Mouse (Mus musculus) intestine, embryonic 15.5 days (tissue): ENCODE results near the gene Foxi1. TPM values are rescaled to one million over a fixed set of nuclear protein-coding genes. Genes with fewer than 3 reads are reported as not detected.
"Not testable (repeated sequence)": the region's sequence is repeated elsewhere in the genome, so short reads cannot be mapped to it uniquely, and the experiment has no call there.

ENCODE experiments used
- ATAC-seq: fragments of 200-750 bp; cut with Nextera tagmentation; 2 replicates; pipeline ENCODE4 v1.8.0; 2017; ENCODE audit warnings: moderate TSS enrichment, moderate library complexity
- H3K27ac ChIP-seq: fragments of 300-500 bp; sonication (generic); 2 replicates; pipeline ENCODE4 v1.5.1; 2015; ENCODE audit warnings: mild to moderate bottlenecking, inconsistent platforms
- H3K27me3 ChIP-seq: fragments of 300-500 bp; sonication (generic); replicated peaks from 2 replicates; pipeline ENCODE4 v1.6.1; 2015; ENCODE audit warnings: inconsistent platforms
- H3K36me3 ChIP-seq: fragments of 300-500 bp; sonication (generic); 2 replicates; pipeline ENCODE4 v1.6.1; 2015; ENCODE audit warnings: inconsistent platforms
- H3K4me1 ChIP-seq: fragments of 300-500 bp; sonication (generic); replicated peaks from 2 replicates; pipeline ENCODE4 v1.6.1; 2015; ENCODE audit warnings: inconsistent platforms
- H3K4me2 ChIP-seq: fragments of 300-500 bp; sonication (generic); replicated peaks from 2 replicates; pipeline ENCODE4 v1.6.1; 2015; ENCODE audit warnings: mild to moderate bottlenecking, inconsistent platforms
- H3K4me3 ChIP-seq: fragments of 300-500 bp; sonication (generic); replicated peaks from 2 replicates; pipeline ENCODE4 v1.5.1; 2015; ENCODE audit warnings: inconsistent platforms
- H3K9ac ChIP-seq: fragments of 300-500 bp; sonication (generic); 2 replicates; pipeline ENCODE4 v1.6.1; 2015; ENCODE audit warnings: inconsistent platforms
- H3K9me3 ChIP-seq: fragments of 300-500 bp; sonication (generic); 2 replicates; pipeline ENCODE4 v1.6.1; 2016; ENCODE audit warnings: inconsistent platforms
- WGBS: fragments of 180-500 bp; shearing (Covaris S2); methylation state at CpG from one replicate; pipeline ENCODE4 v1.1.7; 2015; 5-methylcytosine and 5-hydroxymethylcytosine counted together
- polyA plus RNA-seq: library from polyadenylated mRNA; unstranded; fragments of >200 nt; fragmentation: Nextera tagmentation; extraction: Ambion mirVana; gene quantifications from 2 replicates; pipeline ENCODE4 v1.2.1, GENCODE M21; 2015

Gene Foxi1
- polyA plus RNA-seq = not detected in 2 replicates

DNA sequence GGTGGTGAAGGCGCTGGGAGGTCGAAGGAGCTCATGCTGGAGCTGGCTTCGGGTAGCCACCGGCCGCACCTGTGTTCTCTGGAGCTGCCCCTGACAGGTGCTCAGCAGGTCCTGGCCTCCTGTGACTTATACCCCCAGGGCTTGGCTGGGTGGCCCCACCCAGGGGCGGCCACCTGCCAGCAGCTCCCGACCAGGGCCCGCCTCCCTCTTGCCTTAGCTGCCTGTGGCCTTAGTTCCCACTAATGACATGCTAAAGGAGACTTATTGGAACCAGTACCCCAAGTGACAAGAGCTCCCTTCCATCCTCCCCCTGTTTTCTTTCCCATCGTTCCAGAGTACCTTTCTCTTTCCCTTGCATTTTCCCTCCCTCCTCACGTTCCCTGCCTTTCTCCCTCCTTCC, at the start of gene Foxi1:
TSS of gene Foxi1 (minus strand) at position 101 of the 400 bp plus-strand sequence.
- H3K4me3 ChIP-seq = no peak within 1 kb of the TSS
- H3K27ac ChIP-seq = no peak within 1 kb of the TSS
- H3K9me3 ChIP-seq = no peaks in the 10 kb centered on the region
- WGBS = 71% methylated on average over 9 of the region's 10 CpGs
- no peak within 1 kb of the TSS for H3K4me2 ChIP-seq
- no peak for ATAC-seq
- no peak within 1 kb of the TSS for H3K9ac ChIP-seq
- no peaks in the 10 kb centered on the region for H3K27me3 ChIP-seq
- H3K4me1 ChIP-seq = no peaks in the 10 kb centered on the region
- no peaks in the 10 kb centered on the region for H3K36me3 ChIP-seq

- Histone ChIP-seq H3K4me3 (no peak overlapping the region), H3K4me1 (no peaks in the 10 kb centered on the region), H3K27me3 (no peaks in the 10 kb centered on the region), H3K27ac (no peak overlapping the region), H3K4me2 (no peak overlapping the region), H3K36me3 (no peaks in the 10 kb centered on the region), H3K9me3 (no peaks in the 10 kb centered on the region), H3K9ac (no peak overlapping the region)
- 31% methylated on average over 6 of the region's 6 CpGs for WGBS
- no peak for ATAC-seq
These were observed 35.1 kb upstream of the Foxi1 start for GRCm38 (mm10) chr11:34242979-34243378.

- H3K27me3 ChIP-seq = no peaks in the 10 kb centered on the region
- no peak for ATAC-seq
- WGBS = 98% methylated on average over 1 of the region's 1 CpGs
These were observed 32.4 kb upstream of the Foxi1 start for GRCm38 (mm10) chr11:34240252-34240651.

GRCm38 (mm10) chr11:34239691-34240090, 31.8 kb upstream of the Foxi1 start:
- H3K9ac ChIP-seq = no peak overlapping the region
- H3K4me1 ChIP-seq = no peaks in the 10 kb centered on the region
- WGBS = 92% methylated on average over 2 of the region's 2 CpGs
- H3K27me3 ChIP-seq = no peaks in the 10 kb centered on the region
- H3K36me3 ChIP-seq = no peaks in the 10 kb centered on the region
- no peak overlapping the region for H3K4me2 ChIP-seq
- no peak overlapping the region for H3K27ac ChIP-seq
- H3K9me3 ChIP-seq = no peaks in the 10 kb centered on the region
- ATAC-seq = no peak
- no peak overlapping the region for H3K4me3 ChIP-seq

More at GRCm38 (mm10) chr11:34240252-34240651, 32.4 kb upstream of the Foxi1 start:
- no peaks in the 10 kb centered on the region for H3K9me3 ChIP-seq
- no peak overlapping the region for H3K4me3 ChIP-seq
- H3K4me2 ChIP-seq = no peak overlapping the region
- H3K4me1 ChIP-seq = no peaks in the 10 kb centered on the region
- H3K36me3 ChIP-seq = no peaks in the 10 kb centered on the region
- H3K27ac ChIP-seq = no peak overlapping the region
- no peak overlapping the region for H3K9ac ChIP-seq

- H3K4me2 ChIP-seq = no peak overlapping the region
These were observed 29.0 kb upstream of the Foxi1 start for GRCm38 (mm10) chr11:34236885-34237284.

DNA sequence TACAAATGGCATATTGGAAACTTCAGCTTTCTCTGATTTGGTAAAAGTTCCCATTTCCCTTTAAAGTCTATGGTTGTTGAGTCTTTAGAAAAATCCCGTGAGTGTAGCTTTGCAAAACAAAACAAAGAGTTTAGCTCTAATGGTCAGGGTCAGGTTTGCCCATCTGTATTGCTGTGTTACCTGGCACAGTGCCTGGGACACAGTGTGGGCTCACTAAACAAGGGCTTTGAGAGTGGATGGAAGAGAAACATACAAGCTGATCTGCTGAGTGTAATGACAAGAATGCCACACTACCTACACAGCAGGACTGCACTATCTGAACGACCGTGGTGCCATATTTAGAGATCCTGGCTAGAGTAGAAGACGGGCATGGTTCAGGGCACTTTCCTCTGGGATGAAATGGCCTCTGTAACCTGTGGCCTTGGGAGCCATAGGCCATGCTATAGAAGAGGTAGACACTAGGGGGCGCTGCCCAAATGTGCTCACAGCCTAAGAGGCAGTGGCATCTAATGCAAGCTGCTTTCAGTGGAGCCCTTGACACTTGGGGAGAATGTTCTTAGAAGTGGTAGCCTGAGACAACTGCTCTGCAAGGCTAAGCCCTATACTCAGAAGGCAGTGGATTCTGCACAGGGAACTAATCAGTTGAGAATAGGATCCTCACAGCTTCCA, 28.3 kb upstream of the Foxi1 start:
- 53% methylated on average over 5 of the region's 5 CpGs for WGBS
- no peak overlapping the region for H3K4me2 ChIP-seq
- no peaks in the 10 kb centered on the region for H3K36me3 ChIP-seq
- no peaks in the 10 kb centered on the region for H3K9me3 ChIP-seq
- no peak overlapping the region for H3K27ac ChIP-seq
- H3K27me3 ChIP-seq = no peaks in the 10 kb centered on the region
- no peak for ATAC-seq
- H3K4me3 ChIP-seq = no peak overlapping the region
- H3K4me1 ChIP-seq = no peaks in the 10 kb centered on the region
- no peak overlapping the region for H3K9ac ChIP-seq

More at GRCm38 (mm10) chr11:34236885-34237284, 29.0 kb upstream of the Foxi1 start:
- Histone ChIP-seq H3K27me3 (no peaks in the 10 kb centered on the region), H3K36me3 (no peaks in the 10 kb centered on the region), H3K27ac (no peak overlapping the region), H3K4me3 (no peak overlapping the region), H3K4me1 (no peaks in the 10 kb centered on the region), H3K9ac (no peak overlapping the region), H3K9me3 (no peaks in the 10 kb centered on the region)
- no peak for ATAC-seq
- WGBS = 80% methylated on average over 6 of the region's 6 CpGs

GRCm38 (mm10) chr11:34228758-34229364, 21.0 kb upstream of the Foxi1 start:
- Histone ChIP-seq H3K36me3 (no peaks in the 10 kb centered on the region), H3K27ac (no peak overlapping the region), H3K4me1 (no peaks in the 10 kb centered on the region), H3K9me3 (no peaks in the 10 kb centered on the region), H3K27me3 (no peaks in the 10 kb centered on the region), H3K4me3 (no peak overlapping the region), H3K9ac (no peak overlapping the region), H3K4me2 (no peak overlapping the region)
- ATAC-seq = 0 out of 2 replicates have a peak, but pooled peaks have one; percentile 28
- 37% methylated on average over 6 of the region's 6 CpGs for WGBS

- H3K36me3 ChIP-seq = no peaks in the 10 kb centered on the region
- WGBS = 50% methylated on average over 1 of the region's 1 CpGs
- H3K4me1 ChIP-seq = no peaks in the 10 kb centered on the region
- H3K9ac ChIP-seq = no peak overlapping the region
- no peak overlapping the region for H3K4me3 ChIP-seq
- no peak for ATAC-seq
- no peak overlapping the region for H3K4me2 ChIP-seq
- H3K27ac ChIP-seq = no peak overlapping the region
- no peaks in the 10 kb centered on the region for H3K9me3 ChIP-seq
- no peaks in the 10 kb centered on the region for H3K27me3 ChIP-seq
These were observed 19.3 kb upstream of the Foxi1 start for GRCm38 (mm10) chr11:34227180-34227579.

DNA sequence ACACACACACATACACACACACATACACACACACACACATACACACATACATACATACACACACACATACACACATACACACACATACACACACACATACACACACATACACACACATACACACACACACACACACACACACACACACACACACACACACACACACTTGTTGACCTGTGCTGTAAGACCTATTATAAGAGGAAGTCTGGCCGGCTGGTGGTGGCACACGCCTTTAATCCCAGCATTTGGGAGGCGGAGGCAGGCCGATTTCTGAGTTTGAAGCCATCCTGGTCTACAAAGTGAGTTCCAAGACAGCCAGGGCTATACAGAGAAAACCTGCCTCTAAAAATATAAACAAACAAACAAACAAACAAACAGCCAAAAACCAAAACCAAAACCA, 12.7 kb upstream of the Foxi1 start:
- H3K4me3 ChIP-seq, H3K27me3 ChIP-seq, ATAC-seq, H3K36me3 ChIP-seq, H3K27ac ChIP-seq, H3K9ac ChIP-seq, H3K4me1 ChIP-seq, H3K9me3 ChIP-seq, H3K4me2 ChIP-seq: not testable (repeated sequence)
- WGBS = 91% methylated on average over 4 of the region's 4 CpGs

- H3K27ac ChIP-seq = no peak overlapping the region
- WGBS = 18% methylated on average over 5 of the region's 5 CpGs
- H3K4me3 ChIP-seq = no peak overlapping the region
- no peaks in the 10 kb centered on the region for H3K4me1 ChIP-seq
- H3K27me3 ChIP-seq = no peaks in the 10 kb centered on the region
- no peak overlapping the region for H3K9ac ChIP-seq
- H3K36me3 ChIP-seq = no peaks in the 10 kb centered on the region
- ATAC-seq = no peak
- H3K9me3 ChIP-seq = no peaks in the 10 kb centered on the region
- no peak overlapping the region for H3K4me2 ChIP-seq
These were observed 5.0 kb upstream of the Foxi1 start for GRCm38 (mm10) chr11:34212853-34213252.

DNA sequence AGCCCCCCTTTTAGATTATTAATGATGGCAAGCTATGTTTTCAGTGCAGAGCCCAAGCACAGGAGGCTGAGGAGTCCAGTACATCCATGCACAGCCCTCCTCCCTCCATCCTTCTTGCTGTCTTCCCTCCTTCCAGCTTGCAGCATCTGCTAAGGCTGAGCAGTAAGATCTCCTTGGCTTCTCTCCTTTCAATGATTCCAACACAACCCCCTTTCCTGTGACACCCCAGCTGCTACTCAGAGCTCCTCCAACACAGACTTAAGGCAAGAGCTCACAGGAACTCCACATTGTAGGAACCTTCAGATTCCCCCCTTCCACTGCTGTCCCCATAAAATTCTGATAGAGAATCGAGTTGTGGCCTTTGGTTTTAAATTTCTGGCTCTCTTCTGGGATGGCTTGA, 5.1 kb downstream of the Foxi1 start:
- WGBS = 44% methylated on average over 1 of the region's 1 CpGs
- Histone ChIP-seq H3K4me1 (no peaks in the 10 kb centered on the region), H3K4me2 (no peak overlapping the region), H3K27me3 (no peaks in the 10 kb centered on the region), H3K36me3 (no peaks in the 10 kb centered on the region), H3K4me3 (no peak overlapping the region), H3K9ac (no peak overlapping the region), H3K9me3 (no peaks in the 10 kb centered on the region), H3K27ac (no peak overlapping the region)
- ATAC-seq = no peak

GRCm38 (mm10) chr11:34195142-34195541, 12.7 kb downstream of the Foxi1 start:
- Histone ChIP-seq H3K27ac (no peak overlapping the region), H3K4me1 (no peaks in the 10 kb centered on the region), H3K9me3 (no peaks in the 10 kb centered on the region), H3K4me3 (no peak overlapping the region), H3K36me3 (no peaks in the 10 kb centered on the region), H3K27me3 (no peaks in the 10 kb centered on the region), H3K9ac (no peak overlapping the region), H3K4me2 (no peak overlapping the region)
- 88% methylated on average over 3 of the region's 3 CpGs for WGBS
- ATAC-seq = no peak
